Mouse (Mus musculus) CH12.LX (cell line): ENCODE data around the gene Armc10. TPM values are rescaled to one million over a fixed set of nuclear protein-coding genes. Genes with fewer than 3 reads are reported as not detected.
"Not testable (repeated sequence)": the region's sequence is repeated elsewhere in the genome, so short reads cannot be mapped to it uniquely, and the experiment has no call there.

Experiments
- DNase-seq: peaks from one replicate; pipeline ENCODE4 v3.0.0-alpha.2; 2013; ENCODE audit errors: extremely low read depth
- H3K27ac ChIP-seq: 2 replicates; pipeline ENCODE4 v1.5.1; 2012; ENCODE audit warnings: low read depth, mild to moderate bottlenecking, control low read depth, moderate library complexity; ENCODE audit not compliant: insufficient read depth
- H3K27me3 ChIP-seq: replicated peaks from 2 replicates; pipeline ENCODE3; 2012; ENCODE audit warnings: inconsistent platforms
- H3K36me3 ChIP-seq, 2 experiments: replicated peaks in 1 of 2; 2 replicates each; pipeline versions ENCODE3 to v1.6.1; 2012; ENCODE audit warnings: inconsistent platforms in 1 of 2, low read length in 1 of 2, mild to moderate bottlenecking in 1 of 2, mixed read lengths in 1 of 2, moderate library complexity in 1 of 2; ENCODE audit not compliant: control insufficient read depth in 1 of 2, insufficient read depth in 1 of 2
- H3K4me1 ChIP-seq, 2 experiments: 2 replicates each; pipeline ENCODE4 v1.6.1; 2012; ENCODE audit warnings: inconsistent platforms in 1 of 2, moderate library complexity in 1 of 2; ENCODE audit not compliant: insufficient read depth in 2 of 2, control insufficient read depth in 1 of 2
- H3K4me2 ChIP-seq: 2 replicates; pipeline ENCODE4 v1.6.1; 2012; ENCODE audit warnings: low read depth, mild to moderate bottlenecking, control low read depth; ENCODE audit not compliant: poor library complexity, insufficient read depth, severe bottlenecking
- H3K4me3 ChIP-seq, 3 experiments: fragments of 150-350 bp in 1 of 3; sonication (generic) in 1 of 3; replicated peaks in 1 of 3; 2 replicates each; pipeline versions ENCODE3 to v1.5.1; 2011 to 2012; ENCODE audit warnings: low read depth in 2 of 3, low read length in 2 of 3, mild to moderate bottlenecking in 2 of 3, moderate library complexity in 2 of 3, control low read depth in 1 of 3, improper control_type of control experiment in 1 of 3, inconsistent platforms in 1 of 3, mixed read lengths in 1 of 3; ENCODE audit not compliant: poor library complexity in 1 of 3
- H3K79me2 ChIP-seq: replicated peaks from 2 replicates; pipeline ENCODE4 v1.6.1; 2012; ENCODE audit warnings: mild to moderate bottlenecking, moderate library complexity; ENCODE audit not compliant: control insufficient read depth, poor library complexity, insufficient read depth, severe bottlenecking; ENCODE audit errors: extremely low read depth
- H3K9ac ChIP-seq: 2 replicates; pipeline ENCODE4 v1.6.1; 2012; ENCODE audit warnings: low read depth, mild to moderate bottlenecking, control low read depth, moderate library complexity; ENCODE audit not compliant: insufficient read depth
- H3K9me3 ChIP-seq: replicated peaks from 2 replicates; pipeline ENCODE3; 2012; ENCODE audit warnings: low read length, inconsistent platforms, mixed read lengths
- BHLHE40 ChIP-seq: IDR thresholded peaks from 2 replicates; pipeline ENCODE4 v1.6.1; 2011; ENCODE audit warnings: mild to moderate bottlenecking, low read depth, low read length, improper control_type of control experiment
- CHD2 ChIP-seq: IDR thresholded peaks from 2 replicates; pipeline ENCODE4 v1.6.1; 2011; ENCODE audit warnings: low read length, improper control_type of control experiment
- CTCF ChIP-seq, 2 experiments: IDR thresholded peaks in 1 of 2; conservative IDR thresholded peaks in 1 of 2; 2 replicates each; pipeline ENCODE4 v1.5.1; 2011 to 2012; ENCODE audit warnings: low read depth in 2 of 2, low read length in 2 of 2, improper control_type of control experiment in 1 of 2, inconsistent platforms in 1 of 2, mild to moderate bottlenecking in 1 of 2, moderate library complexity in 1 of 2
- ELF1 ChIP-seq: IDR thresholded peaks from 2 replicates; pipeline ENCODE4 v1.6.1; 2014; ENCODE audit warnings: low read depth, mild to moderate bottlenecking, inconsistent platforms, low read length, improper control_type of control experiment
- ETS1 ChIP-seq: conservative IDR thresholded peaks from 2 replicates; pipeline ENCODE4 v1.6.1; 2012; ENCODE audit warnings: low read depth, mild to moderate bottlenecking, inconsistent platforms, low read length, improper control_type of control experiment, moderate library complexity
- HCFC1 ChIP-seq: IDR thresholded peaks from 2 replicates; pipeline ENCODE4 v1.6.1; 2012; ENCODE audit warnings: low read depth, mild to moderate bottlenecking, inconsistent platforms, low read length, improper control_type of control experiment
- IRF4 ChIP-seq: IDR thresholded peaks from 2 replicates; pipeline ENCODE4 v1.6.1; 2014; ENCODE audit warnings: low read depth, mild to moderate bottlenecking, inconsistent platforms, low read length, improper control_type of control experiment
- JUN ChIP-seq: IDR thresholded peaks from 2 replicates; pipeline ENCODE4 v1.6.1; 2011; ENCODE audit warnings: low read depth, mild to moderate bottlenecking, low read length, improper control_type of control experiment, moderate library complexity; ENCODE audit not compliant: insufficient read depth
- KAT2A ChIP-seq: IDR thresholded peaks from 2 replicates; pipeline ENCODE4 v1.6.1; 2012; ENCODE audit warnings: low read length, improper control_type of control experiment, inconsistent platforms; ENCODE audit not compliant: insufficient replicate concordance
- MAFK ChIP-seq: IDR thresholded peaks from 2 replicates; pipeline ENCODE4 v1.6.1; 2011; ENCODE audit warnings: low read length, improper control_type of control experiment; ENCODE audit not compliant: insufficient replicate concordance
- MAX ChIP-seq: IDR thresholded peaks from 2 replicates; pipeline ENCODE4 v1.6.1; 2011; ENCODE audit warnings: low read length, improper control_type of control experiment
- MEF2A ChIP-seq: IDR thresholded peaks from 2 replicates; pipeline ENCODE4 v1.6.1; 2014; ENCODE audit warnings: low read depth, mild to moderate bottlenecking, inconsistent platforms, low read length, improper control_type of control experiment, borderline replicate concordance
- MXI1 ChIP-seq: IDR thresholded peaks from 2 replicates; pipeline ENCODE4 v1.6.1; 2011; ENCODE audit warnings: mild to moderate bottlenecking, low read depth, low read length, improper control_type of control experiment
- NELFE ChIP-seq: IDR thresholded peaks from 2 replicates; pipeline ENCODE4 v1.6.1; 2011; ENCODE audit warnings: low read depth, low read length, improper control_type of control experiment
- NRF1 ChIP-seq: IDR thresholded peaks from 2 replicates; pipeline ENCODE4 v1.6.1; 2014; ENCODE audit warnings: low read depth, mild to moderate bottlenecking, inconsistent platforms, low read length, improper control_type of control experiment, moderate library complexity
- PAX5 ChIP-seq: IDR thresholded peaks from 2 replicates; pipeline ENCODE4 v1.6.1; 2012; ENCODE audit warnings: low read length, inconsistent platforms, mixed read lengths
- POLR2A ChIP-seq: IDR thresholded peaks from 2 replicates; pipeline ENCODE4 v1.6.1; 2011; ENCODE audit warnings: low read depth, mild to moderate bottlenecking, improper control_type of control experiment, low read length
- POLR2AphosphoS2 ChIP-seq: IDR thresholded peaks from 2 replicates; pipeline ENCODE4 v1.6.1; 2011; ENCODE audit warnings: low read depth, low read length, improper control_type of control experiment
- SIN3A ChIP-seq: IDR thresholded peaks from 2 replicates; pipeline ENCODE4 v1.6.1; 2012; ENCODE audit warnings: low read length, improper control_type of control experiment, inconsistent platforms
- TCF12 ChIP-seq: IDR thresholded peaks from 2 replicates; pipeline ENCODE4 v1.6.1; 2014; ENCODE audit warnings: low read depth, mild to moderate bottlenecking, inconsistent platforms, low read length, improper control_type of control experiment
- ZC3H11A ChIP-seq: IDR thresholded peaks from 2 replicates; pipeline ENCODE4 v1.6.1; 2012; ENCODE audit warnings: low read depth, mild to moderate bottlenecking, inconsistent platforms, low read length, improper control_type of control experiment
- ZMIZ1 ChIP-seq: IDR thresholded peaks from 2 replicates; pipeline ENCODE4 v1.6.1; 2012; ENCODE audit warnings: low read depth, mild to moderate bottlenecking, inconsistent platforms, low read length, improper control_type of control experiment
- dilution Hi-C: fragments of 300-500 bp; cut with MboI; formaldehyde crosslinking; loops from 2 replicates; pipeline ENCODE4 v1.14.3; 2020; ENCODE audit warnings: low sequenced_read_pairs; ENCODE audit not compliant: extremely low pct_unique_long_range_greater_than_20kb, extremely low pct_ligation_motif_present
- in situ Hi-C: fragments of 300-500 bp; cut with MboI; formaldehyde crosslinking; loops from 3 replicates; pipeline ENCODE4 v1.14.3; 2019; ENCODE audit warnings: low sequenced_read_pairs, low pct_ligation_motif_present, low pct_unique_long_range_greater_than_20kb, mixed read lengths
- polyA plus RNA-seq: library from polyadenylated mRNA; unstranded; fragments of >175 nt; gene quantifications from 2 replicates; pipeline ENCODE4 v1.2.1, GENCODE M21; 2012; ENCODE audit warnings: low read depth; ENCODE audit not compliant: insufficient read length
- total RNA-seq, 2 experiments: library from RNA; depleted of rRNA; stranded (reverse); fragments of 300-350 nt in 1 of 2; fragments of >200 nt in 1 of 2; gene quantifications; 2 replicates each; pipeline ENCODE4 v1.2.3; 2012 to 2014

Gene Armc10
- total RNA-seq (2012; rRNA removed) (36.5 and 39.1 TPM in 2 replicates), total RNA-seq (2014; rRNA removed) (71.9 and 74.7 TPM in 2 replicates), polyA plus RNA-seq (46.0 and 47.3 TPM in 2 replicates)

- DNase-seq: peak; percentile 91
- dilution Hi-C loops: no loop called here
These were observed at the start of gene Armc10, which contains the start of gene Fbxl13 for GRCm38 (mm10) chr5:21645439-21646132. Armc10 (plus strand) TSS chr5:21645813. Fbxl13 (minus strand) TSS chr5:21645634.

GRCm38 (mm10) chr5:21599536-21599935 is 46.1 kb upstream of the Armc10 start:
- H3K4me3 ChIP-seq, H3K79me2 ChIP-seq, H3K4me2 ChIP-seq, H3K9me3 ChIP-seq, H3K36me3 ChIP-seq, H3K4me1 ChIP-seq, DNase-seq, H3K27me3 ChIP-seq, H3K27ac ChIP-seq, H3K9ac ChIP-seq, dilution Hi-C loops: not testable (repeated sequence)
- in situ Hi-C loops: loop anchor here (10.0 kb wide), 1 partner anchor 315 kb away; no protein-coding TSS in a partner anchor

More at GRCm38 (mm10) chr5:21645439-21646132, at the start of gene Armc10, which contains the start of gene Fbxl13:
- in situ Hi-C loops: loop anchor here (10.0 kb wide), 1 partner anchor 361 kb away; no protein-coding TSS in a partner anchor
- TF ChIP-seq JUN: no peak
- TF ChIP-seq IRF4: peak; percentile 21; the same call in 1 of the 2 replicates
- TF ChIP-seq MAFK: no peak
- TF ChIP-seq MAX: no peak; the same call in 1 of the 2 replicates
- TF ChIP-seq NELFE: peak; percentile 90
- peak; percentile 82 for TF ChIP-seq POLR2A
- peak; percentile 77 for TF ChIP-seq ZMIZ1
- peak; percentile 70; the same call in 1 of the 2 replicates for TF ChIP-seq POLR2AphosphoS2
- TF ChIP-seq ETS1: peak; percentile 28; the same call in 1 of the 2 replicates
- peak; percentile 57 for TF ChIP-seq HCFC1
- no peak for TF ChIP-seq ZC3H11A
- peak; percentile 71 for TF ChIP-seq SIN3A
- peak; percentile 57 for TF ChIP-seq NRF1
- TF ChIP-seq CTCF (conservative IDR thresholded peaks at IDR 0.05 in 1 of 2, IDR thresholded peaks at IDR 0.05 in 1 of 2; ENCODE audit: low read depth in 2 of 2, low read length in 2 of 2): no peak
- peak; percentile 84 for TF ChIP-seq ELF1
- TF ChIP-seq KAT2A: no peak
- TF ChIP-seq PAX5: no peak
- peak; percentile 91 for TF ChIP-seq MXI1
- peak; percentile 79 for TF ChIP-seq TCF12
- 0 out of 2 replicates have a peak, but pooled peaks have one; percentile 46 for TF ChIP-seq MEF2A
- no peak for TF ChIP-seq CHD2
- TF ChIP-seq BHLHE40: no peak
- peak within 1 kb of the TSS; percentile 74 for H3K4me2 ChIP-seq
- H3K79me2 ChIP-seq: no peaks in the 10 kb centered on the region; the same call in 1 of the 2 replicates
- peak within 1 kb of the TSS; percentile 58 for H3K27ac ChIP-seq
- H3K36me3 ChIP-seq: peaks cover 21 to 23% of the 10 kb centered on the region in 2 experiments
- peak within 1 kb of the TSS; percentile 74 for H3K9ac ChIP-seq
- peaks cover 4 to 36% of the 10 kb centered on the region in 2 experiments for H3K4me1 ChIP-seq
- H3K4me3 ChIP-seq: peak within 1 kb of the TSS; percentile 73 to 92 (median 84)
- H3K27me3 ChIP-seq: peaks cover 18% of the 10 kb centered on the region
- H3K9me3 ChIP-seq: no peaks in the 10 kb centered on the region
